Mouse (Mus musculus) thymus, postnatal 36 days (tissue): ENCODE results near the gene Gorab.
A peak's percentile ranks its signal among the peaks of the same experiment; 100 is the strongest.

Experiments used
- DNase-seq, 2 experiments: peaks; one replicate each; pipeline ENCODE4 v3.0.0; 2022; ENCODE audit warnings: mixed read lengths in 2 of 2

Gorab gene

DNA sequence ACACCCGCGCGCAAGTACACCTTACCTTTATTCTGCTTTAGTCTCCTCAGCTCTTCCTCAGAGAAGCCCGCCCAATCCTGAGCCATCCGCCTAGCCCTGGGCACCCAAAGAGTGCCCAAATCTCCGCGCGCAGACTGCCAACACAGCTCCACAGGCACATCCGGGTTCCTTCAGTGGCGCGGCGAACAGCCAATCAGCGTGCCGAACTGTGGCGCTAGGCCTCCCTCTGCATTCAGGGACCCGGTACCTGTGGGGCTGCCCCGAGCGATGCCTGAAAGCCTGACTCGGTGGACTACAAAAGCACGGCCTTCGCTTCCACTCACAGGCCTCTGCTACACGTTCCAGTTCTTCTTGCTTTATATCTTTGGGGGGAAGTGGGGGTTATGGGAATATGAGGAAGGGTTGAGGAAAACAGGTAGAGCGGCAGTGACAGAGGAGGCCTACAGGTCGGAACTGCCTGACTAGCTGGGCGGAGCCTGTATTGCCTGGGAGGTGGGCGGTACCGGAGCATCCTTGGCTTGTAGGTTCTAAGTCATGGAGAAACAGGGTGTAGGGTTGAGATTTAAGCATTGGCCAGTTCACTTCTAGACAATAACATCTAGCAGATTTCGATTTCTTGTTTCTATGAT lies at the start of gene Gorab:
Gene Gorab, minus strand, starts transcription at position 172 of the 629 bp plus-strand sequence.
- peak; percentile 91 to 92 for DNase-seq

DNA sequence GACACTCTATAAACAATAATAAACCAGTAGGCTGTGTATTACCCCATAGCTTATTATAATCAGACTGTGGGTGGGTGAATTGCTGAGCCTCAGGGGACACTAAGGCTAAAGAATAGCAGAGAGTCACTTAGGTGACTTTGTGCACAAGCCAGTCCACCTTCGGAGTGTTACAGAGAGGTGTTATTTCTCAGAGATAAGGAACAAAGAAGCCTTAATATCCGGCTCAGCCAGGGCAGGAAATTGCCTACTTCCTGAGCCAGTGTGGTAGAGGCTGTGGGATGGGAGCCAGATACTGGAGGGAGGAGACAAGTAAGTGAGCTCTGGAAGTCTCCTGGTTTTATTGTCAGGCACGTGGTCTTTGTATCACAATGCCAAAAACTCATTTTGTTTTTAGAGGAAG lies 40.4 kb upstream of the Gorab start:
- no peak for DNase-seq

DNA sequence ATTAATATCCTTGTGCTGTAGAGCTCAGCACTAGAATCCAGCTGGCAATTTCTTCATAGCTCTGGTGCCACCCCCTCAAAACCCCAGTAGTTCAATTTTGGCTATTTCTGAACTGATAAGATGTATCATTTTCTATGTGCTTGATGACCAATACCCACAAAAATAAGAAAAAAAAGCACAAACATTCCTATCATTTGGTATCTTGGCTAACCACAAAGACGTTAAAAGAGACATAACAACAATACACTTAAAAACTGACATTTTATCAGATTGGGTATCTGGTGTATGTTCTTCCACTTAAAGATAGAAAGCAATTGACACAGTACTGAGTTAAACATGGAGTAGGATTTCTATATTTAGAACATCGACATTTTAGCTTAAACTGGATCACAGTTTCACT lies 35.5 kb upstream of the Gorab start:
- no peak for DNase-seq

DNA sequence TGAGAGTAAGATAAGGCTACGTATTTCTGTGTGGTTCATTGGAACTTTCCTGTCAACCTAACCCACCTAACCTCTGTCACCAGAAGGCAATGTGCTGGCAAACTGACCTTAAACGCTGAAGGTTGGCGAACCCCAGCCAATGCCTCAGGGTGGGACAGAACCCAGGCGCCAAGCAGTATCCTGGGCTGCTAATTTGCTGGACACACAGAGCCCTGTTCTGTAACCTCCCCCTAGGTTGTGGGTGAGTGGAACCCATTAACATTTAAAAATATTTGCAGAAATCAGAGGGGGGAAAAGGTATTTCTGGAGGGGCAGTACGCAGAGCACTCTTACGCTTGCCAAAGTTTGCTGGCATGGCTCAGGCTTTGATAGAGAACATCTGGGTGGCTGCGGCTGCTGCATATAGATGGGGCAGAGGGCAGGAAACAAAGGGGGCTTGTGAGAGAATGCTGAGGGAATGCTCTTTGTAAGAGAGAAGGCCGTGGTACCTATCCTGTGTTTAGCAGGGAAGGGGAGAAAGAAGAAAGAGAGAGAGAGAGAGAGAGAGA lies 20.1 kb upstream of the Gorab start:
- DNase-seq, result no peak

DNA sequence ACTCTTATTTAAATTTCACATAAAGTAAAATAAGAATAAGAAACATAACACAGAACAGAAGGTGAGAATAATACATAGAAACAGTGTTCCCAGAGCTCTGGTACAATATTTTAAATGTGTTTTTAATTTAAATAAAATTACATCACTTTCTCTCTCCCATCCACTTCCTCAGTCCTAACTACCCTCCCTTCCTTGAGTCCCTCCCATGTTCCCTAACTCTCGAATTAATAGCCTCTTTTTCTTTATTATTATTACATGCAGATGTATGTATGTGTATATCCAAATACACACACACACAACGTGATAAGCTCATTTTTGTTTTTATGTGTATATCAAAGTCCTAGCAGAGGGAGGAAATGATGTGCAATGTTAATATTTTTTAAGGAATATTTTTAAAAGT lies 13.7 kb upstream of the Gorab start:
- DNase-seq, result no peak

DNA sequence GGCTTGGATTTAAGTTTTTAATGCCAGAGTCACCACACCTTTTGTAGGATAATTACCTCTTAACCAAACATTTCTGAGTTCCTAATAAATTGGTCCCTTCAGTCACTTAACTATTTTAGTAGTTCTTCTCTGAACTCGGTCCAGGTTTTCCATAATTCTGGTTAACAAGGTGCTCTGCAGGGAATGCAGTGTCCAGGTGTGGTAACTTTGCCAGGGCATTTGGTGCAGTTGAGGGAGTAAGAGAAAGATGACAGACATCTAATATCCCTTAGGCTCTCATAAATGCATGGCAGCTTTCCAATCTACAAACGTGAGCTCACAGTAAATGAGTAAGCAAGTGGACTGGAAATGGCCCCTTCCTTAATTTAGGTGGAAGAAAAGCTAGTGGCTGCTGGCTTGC lies 10.7 kb upstream of the Gorab start:
- no peak for DNase-seq

DNA sequence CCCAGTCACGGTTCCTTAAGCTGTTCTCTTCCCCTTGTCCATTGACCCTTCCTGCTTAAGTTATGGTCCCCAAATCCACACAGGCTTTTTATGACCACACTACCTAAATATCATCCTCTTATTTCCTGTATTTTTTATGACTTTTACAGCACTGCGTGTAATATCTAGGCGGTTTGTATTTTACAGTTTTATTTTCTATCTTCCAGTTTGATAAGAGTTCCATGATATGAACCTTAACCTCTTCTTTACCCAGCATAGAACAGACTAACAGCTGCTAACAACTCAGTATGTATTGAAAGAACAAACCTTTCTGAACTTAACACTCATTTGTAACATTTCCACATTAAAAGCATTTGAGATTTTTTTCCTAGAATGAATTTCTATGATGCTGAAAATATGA lies 2.7 kb upstream of the Gorab start:
- no peak for DNase-seq

DNA sequence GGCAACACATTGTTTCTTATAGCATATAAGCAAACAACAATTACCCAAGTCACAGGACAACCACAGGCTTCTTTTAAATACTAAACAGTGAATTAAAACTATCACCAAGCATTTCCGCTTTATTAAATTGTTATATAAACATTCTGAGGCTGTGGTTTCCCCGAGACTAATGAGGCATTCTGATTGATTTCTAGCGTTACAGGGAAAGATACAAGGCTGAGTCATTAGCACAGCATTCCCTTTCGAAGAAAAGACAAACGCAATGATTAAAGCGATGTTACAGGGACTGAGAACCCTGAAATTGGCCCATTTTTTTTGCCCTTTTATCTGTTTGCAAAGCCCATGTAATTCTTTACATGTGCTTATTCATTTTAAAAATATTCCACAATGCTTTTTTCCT lies 12.1 kb downstream of the Gorab start:
- DNase-seq, result no peak

DNA sequence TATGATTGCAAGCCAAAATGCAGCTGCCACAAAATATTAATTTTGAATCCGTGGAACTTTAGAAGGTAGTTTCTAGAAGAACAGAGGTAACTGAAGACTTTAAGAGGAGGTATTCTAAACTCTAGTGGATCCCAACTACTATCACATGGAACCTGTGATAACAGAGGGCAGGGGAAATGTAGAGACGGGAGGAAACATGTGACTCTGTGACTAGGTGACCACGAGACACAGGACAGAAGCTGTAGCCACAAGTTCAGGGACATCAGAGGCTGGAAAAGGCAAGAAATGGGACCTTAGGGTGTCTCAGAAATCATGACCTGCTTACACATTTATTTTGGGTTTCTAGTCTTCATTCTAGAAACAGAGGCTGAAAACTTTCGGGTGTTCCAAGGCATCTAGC lies 13.4 kb downstream of the Gorab start:
- no peak for DNase-seq

DNA sequence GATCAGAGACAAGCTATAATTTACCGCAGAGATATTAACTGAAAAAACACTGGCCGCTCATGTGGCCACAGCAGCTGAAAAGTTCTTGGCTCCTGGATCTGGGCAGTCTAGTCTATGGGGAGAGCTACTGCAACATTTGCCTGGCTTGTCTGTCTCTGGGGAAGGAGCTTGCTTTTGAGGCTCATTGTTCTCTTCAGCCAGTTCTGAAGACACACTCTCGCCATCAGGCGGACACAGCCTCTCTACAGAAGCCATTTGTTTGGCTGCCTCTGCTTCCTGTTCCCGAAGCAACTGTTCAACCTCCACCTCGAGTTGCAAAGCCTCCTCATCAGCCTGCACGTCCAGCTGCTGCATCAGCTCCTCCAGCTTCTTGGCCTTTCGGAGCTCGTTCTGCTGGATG lies 17.3 kb downstream of the Gorab start:
- no peak for DNase-seq

DNA sequence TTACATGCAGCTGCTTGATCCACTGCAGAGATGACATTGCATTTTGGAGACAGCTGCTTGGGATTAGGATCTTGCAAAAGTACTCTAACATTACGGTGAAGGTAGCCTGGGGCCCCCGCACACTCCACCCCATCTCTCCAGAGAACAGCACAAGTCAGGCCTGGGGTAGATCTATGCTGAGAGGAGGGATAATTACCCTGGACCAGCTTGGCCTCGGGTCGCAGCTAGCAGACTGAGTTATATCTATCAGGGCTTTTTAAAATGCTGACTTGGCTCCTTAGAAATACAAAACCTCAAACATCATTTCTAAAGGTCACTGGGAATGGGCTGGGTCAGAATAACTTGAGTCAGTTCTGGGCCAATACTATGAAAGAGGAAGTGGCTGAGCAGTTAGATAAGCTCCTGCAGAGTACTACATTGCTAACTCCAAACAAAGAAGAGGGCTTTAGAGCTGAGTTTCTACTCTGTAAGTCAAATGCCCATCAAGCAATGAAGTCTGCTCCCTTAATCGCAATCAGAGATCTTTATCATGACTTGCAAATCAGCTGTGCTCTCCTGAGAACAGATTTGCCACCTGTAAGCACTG lies 19.9 kb downstream of the Gorab start:
- DNase-seq, result no peak

DNA sequence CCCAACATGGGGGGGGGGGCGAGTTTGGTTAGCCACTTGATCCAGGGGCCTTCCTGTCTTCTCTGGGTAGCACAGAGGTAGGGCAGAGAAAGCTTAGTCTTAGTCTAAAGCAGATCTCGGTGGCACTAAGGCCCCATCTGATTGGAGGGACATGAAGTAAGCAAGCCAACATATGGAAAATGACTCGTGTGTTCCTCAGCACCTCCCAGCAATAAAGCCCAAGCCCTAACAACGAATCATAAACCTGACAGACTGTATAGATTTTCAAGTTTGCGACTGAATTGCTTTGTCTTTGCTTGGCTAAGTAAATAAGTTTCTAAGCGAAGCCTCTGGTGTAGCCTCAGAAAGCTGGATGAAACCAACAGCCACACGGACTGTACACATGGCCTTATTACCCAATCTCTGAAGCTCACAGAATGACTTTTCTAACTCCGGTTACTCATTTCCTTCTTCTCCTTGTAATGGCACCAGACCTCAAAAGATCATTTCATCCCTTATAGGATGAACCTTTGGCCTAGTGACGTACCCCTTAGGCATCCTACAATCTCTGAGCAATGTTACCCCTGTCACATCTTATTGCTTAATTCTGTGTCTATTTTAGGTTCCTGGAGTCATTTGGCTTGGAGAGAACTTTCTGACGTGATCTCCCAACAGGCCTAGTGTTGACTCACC lies 21.3 kb downstream of the Gorab start:
- DNase-seq, result no peak

DNA sequence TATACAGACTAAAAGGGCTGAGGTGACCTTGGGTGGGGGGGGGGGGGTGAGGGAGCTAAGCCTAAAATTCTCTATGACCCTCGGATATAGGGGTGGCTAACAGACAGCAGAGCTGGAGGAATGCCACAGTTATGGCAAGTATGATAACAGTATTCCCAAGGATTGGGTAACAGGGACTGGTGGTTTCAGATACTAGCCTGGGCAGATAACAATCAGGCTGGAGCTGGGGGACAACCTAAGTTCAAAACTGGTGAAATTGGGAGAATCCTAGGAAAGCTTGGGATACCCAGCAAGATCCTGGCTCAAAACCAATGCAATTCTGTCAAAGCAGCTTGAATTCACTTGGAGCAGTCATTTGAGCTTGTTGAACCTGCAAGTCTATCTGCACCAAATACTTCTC lies 22.9 kb downstream of the Gorab start:
- DNase-seq, result no peak

DNA sequence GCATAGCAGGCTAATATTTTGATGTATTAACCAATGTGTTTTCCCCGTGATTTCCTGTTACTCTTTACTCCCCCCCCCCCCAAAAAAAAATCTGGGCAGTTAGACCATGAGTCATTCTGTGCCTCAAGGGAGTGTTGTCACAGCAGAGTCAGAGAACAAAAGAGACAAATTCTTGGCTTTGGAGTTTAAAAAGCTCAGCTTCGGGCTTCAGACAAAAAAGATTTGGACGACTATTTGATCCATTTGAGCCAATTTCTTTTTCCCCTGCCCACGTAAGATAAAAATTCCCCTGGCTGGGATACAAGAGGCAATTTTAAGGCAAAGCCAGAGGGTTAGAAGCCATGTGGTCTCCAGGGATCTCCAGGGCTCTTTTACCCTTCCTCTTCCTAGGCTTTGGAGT lies 23.4 kb downstream of the Gorab start:
- no peak for DNase-seq

DNA sequence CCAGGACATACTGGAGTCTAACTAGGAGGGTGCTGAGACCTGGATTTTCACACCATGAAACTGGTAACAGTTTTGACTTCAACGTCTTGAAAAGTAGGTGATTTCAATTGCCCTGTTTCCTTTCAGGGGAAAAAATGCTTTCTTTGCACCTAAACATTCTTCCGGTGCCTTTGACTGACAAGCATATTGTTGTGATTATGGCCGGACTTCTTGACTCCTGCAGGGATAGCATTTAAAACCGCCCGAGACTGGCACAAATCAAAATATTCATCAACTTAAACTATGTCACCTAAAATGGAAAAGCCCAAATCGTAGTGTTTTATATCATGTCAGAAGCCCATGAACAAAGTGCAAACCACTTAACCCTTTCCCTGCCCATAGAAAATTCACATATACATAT lies 25.5 kb downstream of the Gorab start:
- DNase-seq, result no peak

DNA sequence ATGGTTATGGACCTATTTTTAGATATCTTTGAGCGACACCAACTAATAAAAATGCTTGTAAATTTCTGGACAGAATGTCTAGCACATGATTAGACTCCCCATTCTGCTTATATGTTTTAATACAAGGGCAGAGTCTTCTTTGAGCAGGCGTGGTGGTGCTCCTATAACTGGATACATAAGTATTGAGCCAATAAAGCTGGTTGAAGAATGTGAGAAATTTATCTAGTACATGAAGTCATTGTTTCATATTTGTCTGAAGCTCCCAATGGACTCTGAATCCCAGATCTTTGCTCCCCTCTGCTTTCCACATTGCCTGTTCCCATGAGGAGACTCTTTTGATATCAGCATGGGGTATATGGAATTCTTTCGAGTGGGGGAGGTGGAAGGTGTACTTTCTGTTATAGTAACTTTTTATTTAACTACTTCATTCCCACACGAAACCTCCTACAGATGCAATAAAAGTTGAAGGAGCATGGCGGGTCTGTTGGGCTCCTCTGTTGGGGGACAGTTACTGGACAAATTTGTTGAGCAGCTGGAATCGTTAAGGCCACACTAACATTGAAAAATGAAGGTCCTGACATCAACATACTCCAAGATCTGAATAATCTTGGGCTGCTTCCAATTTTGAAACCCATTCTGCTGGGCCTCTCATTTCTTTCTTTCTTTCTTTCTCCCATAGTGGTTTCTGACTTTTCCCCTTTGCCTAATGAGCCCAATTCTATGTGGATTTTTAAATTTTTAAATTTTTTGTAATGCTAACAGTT lies 26.5 kb downstream of the Gorab start:
- no peak for DNase-seq

DNA sequence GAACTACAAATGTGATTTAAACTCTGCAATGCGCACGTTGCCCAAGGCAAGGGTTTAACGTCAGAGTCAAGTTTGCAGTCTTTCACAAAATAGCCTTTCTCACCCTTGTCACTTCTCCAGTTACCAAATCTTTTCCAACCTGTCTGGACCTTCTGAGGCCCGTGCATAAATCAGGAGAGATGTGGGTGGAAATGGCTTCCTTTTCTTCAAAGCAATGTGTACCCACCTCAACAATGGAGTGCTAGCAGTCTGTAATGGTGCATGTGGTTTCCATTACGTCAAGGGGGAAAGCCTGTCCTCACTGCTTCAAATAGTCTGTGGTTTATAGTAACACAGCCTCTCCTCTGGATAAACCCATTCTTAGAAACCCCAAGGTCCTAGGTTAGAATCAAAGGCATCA lies 29.0 kb downstream of the Gorab start:
- DNase-seq, result no peak

DNA sequence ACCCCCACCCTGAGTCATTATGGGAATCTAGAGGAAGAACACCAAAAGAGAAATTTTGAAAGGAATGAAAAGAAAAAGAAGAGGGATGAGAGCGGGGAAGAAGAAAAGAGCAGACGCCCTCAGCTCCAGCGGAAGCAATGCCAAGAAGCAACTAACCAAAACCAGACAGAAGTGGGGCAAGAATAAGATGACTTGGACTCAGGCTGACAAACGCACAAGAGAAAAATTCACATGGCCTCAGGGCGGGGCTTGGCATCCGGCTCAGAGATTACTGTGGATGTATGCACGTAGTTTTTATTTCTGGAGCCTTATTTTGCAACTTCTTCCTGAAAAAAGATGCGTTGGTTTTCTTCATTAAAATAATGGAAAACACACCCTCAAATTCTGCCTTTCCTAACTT lies 41.3 kb downstream of the Gorab start:
- no peak for DNase-seq

DNA sequence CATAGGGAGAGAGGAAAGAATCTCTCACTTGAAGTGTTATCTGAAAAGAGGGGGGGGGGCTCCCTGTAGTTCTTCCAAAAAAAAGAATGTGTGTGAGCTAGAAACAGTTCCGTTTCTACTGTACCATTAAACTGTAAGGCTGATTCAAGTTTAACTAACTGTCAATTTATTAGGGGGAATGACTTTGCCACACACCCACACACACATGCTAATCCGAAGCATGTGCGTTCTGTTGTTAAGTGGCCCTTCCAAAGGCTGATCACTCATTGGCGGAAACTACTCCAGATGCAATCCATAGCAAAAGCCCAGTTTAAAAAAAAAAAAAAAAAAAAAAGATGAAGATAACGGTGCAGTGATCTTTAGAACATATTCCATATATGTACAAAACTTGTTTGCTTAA lies 42.1 kb downstream of the Gorab start:
- no peak for DNase-seq

DNA sequence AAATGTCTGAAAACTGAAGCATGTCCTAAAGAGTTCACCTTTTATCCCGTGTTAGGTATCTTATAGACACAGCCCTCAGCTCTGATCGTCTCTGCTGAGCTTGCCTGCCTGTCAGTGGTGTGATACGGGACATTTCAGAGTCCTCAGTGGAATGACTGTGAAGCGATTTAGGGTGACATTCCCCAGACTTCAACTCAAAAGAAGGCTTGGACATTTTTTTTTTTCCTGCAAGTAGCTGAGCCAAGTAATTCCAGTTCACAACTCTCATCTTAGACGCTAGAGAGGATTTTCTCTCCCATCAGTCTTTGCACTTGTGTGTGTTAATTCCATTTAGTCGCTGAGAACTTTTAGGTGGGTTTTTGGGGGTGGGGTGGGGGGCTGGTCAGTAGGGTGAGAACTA lies 42.7 kb downstream of the Gorab start:
- no peak for DNase-seq

DNA sequence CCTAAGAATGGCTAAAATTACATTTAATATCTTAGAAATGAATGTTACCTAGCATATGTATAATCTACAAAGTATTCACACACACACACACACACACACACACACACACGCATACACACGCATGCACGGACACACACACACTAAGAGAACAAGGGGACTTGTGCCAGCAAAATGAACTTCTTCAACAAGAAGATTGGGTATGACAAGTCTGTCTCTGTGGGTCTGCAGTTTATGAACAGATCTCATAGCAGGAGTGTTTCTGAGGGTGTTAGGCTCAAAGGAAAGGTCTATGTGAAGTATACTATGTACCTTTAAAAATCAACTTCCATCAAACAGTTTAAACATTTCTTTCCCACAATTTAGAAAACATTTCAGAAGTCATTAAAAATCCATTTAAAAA lies 43.9 kb downstream of the Gorab start:
- DNase-seq, result no peak

DNA sequence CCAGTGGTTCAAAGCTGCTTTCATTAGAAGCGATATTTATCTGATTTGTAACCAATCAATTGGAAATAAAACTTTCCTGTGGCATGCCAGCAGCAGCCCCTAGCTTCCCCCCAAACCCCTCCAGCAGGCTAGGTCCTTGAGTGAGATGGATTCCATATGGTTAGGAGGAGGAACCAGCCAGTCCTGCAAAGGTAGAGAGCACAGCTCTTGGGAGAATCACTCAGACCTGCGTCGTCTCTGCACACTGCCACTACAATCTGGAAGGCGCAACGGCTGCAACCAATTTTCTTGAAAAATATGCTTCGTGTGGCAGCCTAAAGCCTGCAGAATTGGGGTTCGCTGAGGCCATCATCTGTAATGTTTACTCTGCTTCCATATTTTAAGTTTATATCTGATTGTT lies 45.3 kb downstream of the Gorab start:
- DNase-seq, result no peak

DNA sequence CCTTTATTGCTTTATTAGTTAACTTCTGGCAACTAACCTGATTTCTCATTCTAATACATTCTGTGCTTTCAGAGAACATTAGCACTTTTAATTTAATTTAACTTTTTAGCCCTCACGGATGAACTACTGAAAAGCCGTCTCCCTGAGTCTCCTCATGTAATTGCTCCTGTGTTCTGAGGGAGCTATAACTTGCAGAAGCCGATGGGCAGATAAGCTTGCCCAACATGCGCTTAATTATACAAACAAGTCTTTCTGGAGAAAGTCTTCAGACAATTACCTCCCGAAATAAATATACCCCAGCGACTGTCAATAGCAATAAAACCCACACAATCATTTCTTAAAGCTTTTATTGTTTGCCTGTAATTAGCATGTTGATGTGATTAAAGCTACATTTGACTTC lies 45.7 kb downstream of the Gorab start:
- DNase-seq, result no peak

DNA sequence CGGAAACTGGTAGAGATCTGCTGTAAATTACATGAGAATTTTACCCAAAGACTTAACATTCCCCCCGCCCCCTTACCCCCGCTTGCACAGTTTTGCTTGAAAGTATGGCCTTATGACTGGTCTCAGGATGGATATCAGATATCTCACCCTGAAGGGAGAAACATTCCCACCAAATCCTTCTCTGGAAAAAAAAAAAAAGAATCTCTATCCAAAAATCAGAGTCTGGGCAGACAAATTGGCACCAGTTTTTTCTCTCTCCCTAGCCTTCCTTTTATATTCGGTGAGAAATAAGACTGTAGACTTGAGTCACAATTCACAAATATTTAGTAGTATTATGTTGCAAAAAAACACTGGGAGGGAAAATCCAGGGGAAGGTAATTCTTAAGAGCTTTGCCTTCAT lies 47.3 kb downstream of the Gorab start:
- no peak for DNase-seq
